Mouse (Mus musculus) heart, postnatal 36 days (tissue): Measurements from ENCODE around the gene Rps12-ps3. TPM values are rescaled to one million over a fixed set of nuclear protein-coding genes. Genes with fewer than 3 reads are reported as not detected.

Source experiments
- DNase-seq, 2 experiments: peaks; one replicate each; pipeline ENCODE4 v3.0.0; 2021 to 2022
- intact Hi-C: fragments of 180-260 bp; cut with DNase I; formaldehyde crosslinking; loops from one replicate; pipeline ENCODE4 v1.15.1; 2025
- total RNA-seq, 2 experiments: library from RNA; stranded (reverse); gene quantifications; 2 replicates each; pipeline ENCODE4 v1.2.3; 2021

Rps12-ps3 gene
- 100 to 1,000 TPM; 231 to 254 TPM for total RNA-seq

DNA sequence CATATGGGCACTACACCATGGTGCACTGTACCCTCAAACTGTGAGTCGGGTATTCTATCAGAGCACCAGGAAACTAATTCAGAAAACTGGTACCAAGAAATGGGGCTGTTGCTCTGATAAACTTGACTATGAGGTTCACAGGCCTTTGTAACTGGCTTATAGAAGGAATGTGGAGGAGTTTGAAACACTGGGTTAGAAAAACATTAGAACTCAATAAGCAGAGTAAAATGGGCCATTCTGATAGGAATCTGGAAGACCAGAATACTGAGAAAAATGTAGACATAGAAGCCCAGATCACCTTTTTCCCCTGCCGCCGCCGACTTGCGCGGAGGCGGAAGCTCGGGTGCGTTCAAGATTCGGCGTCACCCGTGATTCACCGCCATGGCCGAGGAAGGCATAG lies at the start of gene Rps12-ps3:
Gene Rps12-ps3 (plus strand): TSS at position 301 of the 400 bp plus-strand sequence.
- intact Hi-C loops = no loop called here
- DNase-seq = no peak

DNA sequence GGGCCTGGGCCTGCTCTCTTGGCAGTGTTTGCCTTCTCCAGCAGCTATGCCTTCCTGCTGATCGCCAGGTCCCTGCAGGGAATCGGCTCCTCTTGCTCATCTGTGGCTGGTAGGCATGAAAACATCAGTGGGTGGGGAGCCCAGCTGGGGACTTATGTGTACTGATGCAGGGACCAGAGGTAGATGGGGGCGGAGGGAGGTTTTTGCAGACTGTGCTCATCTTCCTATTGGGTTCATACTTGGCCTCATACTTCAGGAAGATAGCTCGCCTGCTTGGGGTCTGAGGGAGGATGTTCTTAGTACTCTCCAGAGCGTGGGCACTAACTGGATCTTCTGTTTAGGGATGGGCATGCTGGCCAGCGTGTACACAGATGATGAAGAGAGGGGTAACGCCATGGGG lies 48.9 kb upstream of the Rps12-ps3 start:
- intact Hi-C loops = no loop called here
- no peak for DNase-seq

GRCm38 (mm10) chr19:59276354-59276753 lies 45.7 kb upstream of the Rps12-ps3 start:
- intact Hi-C loops = no loop called here
- no peak for DNase-seq

GRCm38 (mm10) chr19:59280841-59281240 lies 41.2 kb upstream of the Rps12-ps3 start:
- DNase-seq = no peak

DNA sequence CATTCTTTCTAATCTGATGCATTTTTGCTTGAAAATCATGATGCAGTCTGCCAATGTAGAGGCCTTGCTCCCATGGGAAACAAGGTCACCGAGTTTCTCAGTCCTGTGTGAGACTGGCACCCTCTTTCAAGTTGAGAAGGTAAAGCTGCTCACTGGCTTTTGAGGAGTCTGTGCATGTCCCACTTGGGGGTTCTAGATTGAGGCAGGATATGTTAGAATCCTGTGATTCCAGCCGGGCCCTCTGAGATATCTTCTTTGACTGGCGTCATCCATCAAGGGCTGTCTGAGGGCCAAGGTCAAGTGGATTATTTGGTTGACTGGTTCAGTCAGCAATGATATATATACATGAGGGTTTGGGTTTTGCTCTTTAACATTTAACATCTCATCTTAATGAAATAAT lies 40.1 kb upstream of the Rps12-ps3 start:
- intact Hi-C loops = no loop called here
- DNase-seq = no peak

More at GRCm38 (mm10) chr19:59280841-59281240, 41.2 kb upstream of the Rps12-ps3 start:
- intact Hi-C loops = no loop called here

DNA sequence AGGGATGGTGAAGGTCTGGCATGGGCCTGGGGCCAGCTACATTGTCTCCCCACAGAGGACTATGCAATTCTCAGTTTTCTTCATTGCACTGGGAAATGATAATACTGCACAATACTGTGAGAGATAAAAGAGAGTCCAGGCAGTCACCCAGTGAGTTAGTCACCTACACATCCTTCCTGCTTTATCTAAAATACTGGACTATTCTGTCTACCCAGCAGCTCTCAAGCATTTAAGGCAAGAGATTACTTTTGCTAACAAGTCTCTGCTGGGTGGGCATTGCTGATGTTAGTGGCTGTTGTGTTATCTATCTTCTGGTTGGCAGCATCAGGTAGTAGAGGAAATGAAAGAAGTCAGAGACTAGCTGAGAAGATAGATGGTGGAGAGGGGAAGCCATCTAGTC lies 33.0 kb upstream of the Rps12-ps3 start:
- no peak for DNase-seq
- intact Hi-C loops = no loop called here

- intact Hi-C loops = no loop called here
- no peak for DNase-seq
Measured at GRCm38 (mm10) chr19:59289811-59290210, 32.3 kb upstream of the Rps12-ps3 start.

GRCm38 (mm10) chr19:59292183-59292839 lies 29.8 kb upstream of the Rps12-ps3 start:
- intact Hi-C loops = no loop called here
- no peak for DNase-seq

- no peak for DNase-seq
- intact Hi-C loops = no loop called here
Measured at GRCm38 (mm10) chr19:59315308-59315707, 6.8 kb upstream of the Rps12-ps3 start.

- no peak for DNase-seq
- intact Hi-C loops = loop anchor here (1.0 kb wide), 1 partner anchor 77 kb away; no protein-coding TSS in a partner anchor
Measured at GRCm38 (mm10) chr19:59316571-59316970, 5.5 kb upstream of the Rps12-ps3 start.

GRCm38 (mm10) chr19:59330816-59331225 lies 8.7 kb downstream of the Rps12-ps3 start:
- no peak for DNase-seq
- intact Hi-C loops = no loop called here

- DNase-seq = no peak
- intact Hi-C loops = no loop called here
Measured at GRCm38 (mm10) chr19:59336655-59337054, 14.6 kb downstream of the Rps12-ps3 start.

DNA sequence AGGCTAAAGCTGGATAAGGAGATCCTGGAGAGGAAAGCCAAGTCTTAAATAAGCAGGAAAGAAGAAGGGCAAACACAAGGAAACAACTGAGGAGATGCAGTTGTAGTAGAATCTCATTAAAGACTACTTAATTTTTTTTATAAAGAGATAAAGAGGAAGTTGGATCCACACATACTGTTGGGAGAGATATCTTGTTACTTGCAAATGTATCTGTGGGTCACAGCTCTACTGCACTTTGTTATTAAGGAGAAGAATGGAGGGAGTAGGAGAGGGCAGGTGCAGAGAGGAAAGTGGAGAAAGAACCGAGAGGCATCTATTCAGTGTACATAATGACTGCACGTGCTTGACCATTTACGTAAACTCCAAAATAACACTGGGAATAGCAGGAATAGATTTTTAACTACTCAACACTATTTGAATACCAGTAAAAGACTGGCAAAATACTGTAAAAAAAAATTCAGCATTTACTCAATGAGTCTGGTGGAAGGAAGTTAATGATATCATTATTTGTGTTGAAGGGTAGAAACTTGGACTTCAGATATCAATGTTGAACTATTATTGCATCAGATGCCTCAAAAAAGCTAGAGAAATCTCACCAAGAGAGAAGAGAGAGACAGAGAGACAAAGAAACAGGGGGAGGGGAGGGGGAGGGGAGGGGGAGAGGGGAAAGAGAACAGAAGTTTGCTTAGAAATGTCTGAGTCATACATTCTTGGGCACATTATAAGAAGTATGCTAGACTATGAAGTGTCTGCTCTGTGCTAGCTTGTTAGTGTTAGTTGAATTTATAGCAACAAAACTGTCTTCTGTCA lies 16.0 kb downstream of the Rps12-ps3 start:
- no peak for DNase-seq
- intact Hi-C loops = no loop called here

- intact Hi-C loops = loop anchor here (10.0 kb wide), 2 partner anchors 395 to 1245 kb away; partner anchors contain the start of genes Cacul1, Eno4 and Hspa12a
- DNase-seq = no peak
Measured at GRCm38 (mm10) chr19:59339908-59340307, 17.8 kb downstream of the Rps12-ps3 start.

GRCm38 (mm10) chr19:59342964-59343363 lies 20.9 kb downstream of the Rps12-ps3 start:
- intact Hi-C loops = loop anchor here (10.0 kb wide), 2 partner anchors 398 to 1242 kb away; partner anchors contain the start of genes Cacul1, Eno4 and Hspa12a

GRCm38 (mm10) chr19:59344304-59344711 lies 22.2 kb downstream of the Rps12-ps3 start:
- intact Hi-C loops = loop anchor here (10.0 kb wide), 2 partner anchors 400 to 1240 kb away; partner anchors contain the start of genes Cacul1, Eno4 and Hspa12a
- peak; percentile 19 to 33 for DNase-seq

More at GRCm38 (mm10) chr19:59342964-59343363, 20.9 kb downstream of the Rps12-ps3 start:
- DNase-seq = no peak

GRCm38 (mm10) chr19:59345081-59345657 lies 23.1 kb downstream of the Rps12-ps3 start:
- intact Hi-C loops = loop anchor here (10.0 kb wide), 2 partner anchors 400 to 1240 kb away; partner anchors contain the start of genes Cacul1, Eno4 and Hspa12a
- DNase-seq = peak; percentile 54 to 69

GRCm38 (mm10) chr19:59345658-59346283 lies 23.7 kb downstream of the Rps12-ps3 start, which contains the start of gene Pdzd8:
Gene Pdzd8 (minus strand): TSS chr19:59345780.
- peak; percentile 90 to 94 for DNase-seq
- intact Hi-C loops = loop anchor here (10.0 kb wide), 2 partner anchors 401 to 1239 kb away; partner anchors contain the start of genes Cacul1, Eno4 and Hspa12a

GRCm38 (mm10) chr19:59346325-59346724 lies 24.2 kb downstream of the Rps12-ps3 start:
- intact Hi-C loops = loop anchor here (10.0 kb wide), 2 partner anchors 402 to 1238 kb away; partner anchors contain the start of genes Cacul1, Eno4 and Hspa12a

More at GRCm38 (mm10) chr19:59346325-59346724, 24.2 kb downstream of the Rps12-ps3 start:
- no peak for DNase-seq
